Mouse (Mus musculus) MEL (cell line): ENCODE measurements at regions not wholly inside any gene's neighbourhood (a gene's known extent, or its start where the extent isn't known, plus 50 kb on each side); places are given as distances from the start of the nearest gene placed in this dataset.

Experiments used
- DNase-seq: peaks from one replicate; pipeline ENCODE4 v3.0.0; 2011; ENCODE audit warnings: low read depth, low spot score
- H3K27ac ChIP-seq: 2 replicates; pipeline ENCODE4 v1.5.1; 2012; ENCODE audit warnings: low read depth, mild to moderate bottlenecking, control low read depth, low read length, moderate library complexity; ENCODE audit not compliant: control insufficient read depth
- H3K27me3 ChIP-seq, 2 experiments: fragments of 150-350 bp in 1 of 2; sonication (generic) in 1 of 2; 2 replicates each; pipeline ENCODE4 v1.6.1; 2012; ENCODE audit warnings: low read length in 2 of 2, mild to moderate bottlenecking in 2 of 2, improper control_type of control experiment in 1 of 2, moderate library complexity in 1 of 2; ENCODE audit not compliant: insufficient read depth in 2 of 2, control insufficient read depth in 1 of 2
- H3K36me3 ChIP-seq, 2 experiments: 2 replicates each; pipeline ENCODE4 v1.6.1; 2012 to 2014; ENCODE audit warnings: low read length in 2 of 2, improper control_type of control experiment in 1 of 2, inconsistent platforms in 1 of 2, mild to moderate bottlenecking in 1 of 2; ENCODE audit not compliant: insufficient read depth in 2 of 2, control insufficient read depth in 1 of 2
- H3K4me1 ChIP-seq, 2 experiments: fragments of 150-350 bp in 1 of 2; sonication (generic) in 1 of 2; 2 replicates each; pipeline ENCODE4 v1.6.1; 2012; ENCODE audit warnings: low read length in 2 of 2, improper control_type of control experiment in 1 of 2, mild to moderate bottlenecking in 1 of 2; ENCODE audit not compliant: insufficient read depth in 2 of 2, control insufficient read depth in 1 of 2
- H3K4me3 ChIP-seq, 2 experiments: fragments of 150-350 bp in 1 of 2; sonication (generic) in 1 of 2; 2 replicates each; pipeline ENCODE4 v1.5.1; 2012; ENCODE audit warnings: low read depth in 2 of 2, low read length in 2 of 2, mild to moderate bottlenecking in 2 of 2, moderate library complexity in 2 of 2, control low read depth in 1 of 2, improper control_type of control experiment in 1 of 2; ENCODE audit not compliant: control insufficient read depth in 1 of 2, insufficient read depth in 1 of 2
- H3K79me2 ChIP-seq: 2 replicates; pipeline ENCODE4 v1.6.1; 2012; ENCODE audit warnings: mild to moderate bottlenecking, low read length, moderate library complexity; ENCODE audit not compliant: control insufficient read depth, poor library complexity, insufficient read depth
- H3K9ac ChIP-seq: 2 replicates; pipeline ENCODE4 v1.6.1; 2012; ENCODE audit warnings: low read depth, mild to moderate bottlenecking, control low read depth, low read length, moderate library complexity; ENCODE audit not compliant: control insufficient read depth, poor library complexity, severe bottlenecking
- H3K9me3 ChIP-seq: fragments of 150-350 bp; sonication (generic); replicated peaks from 2 replicates; pipeline ENCODE4 v1.6.1; 2012; ENCODE audit warnings: mild to moderate bottlenecking, low read length, improper control_type of control experiment, moderate library complexity; ENCODE audit not compliant: insufficient read depth
- BHLHE40 ChIP-seq: IDR thresholded peaks from 2 replicates; pipeline ENCODE4 v1.6.1; 2012; ENCODE audit warnings: low read depth, mild to moderate bottlenecking, inconsistent platforms, low read length, improper control_type of control experiment, borderline replicate concordance
- CHD1 ChIP-seq: IDR thresholded peaks from 2 replicates; pipeline ENCODE4 v1.6.1; 2012; ENCODE audit warnings: low read depth, mild to moderate bottlenecking, inconsistent platforms, low read length, improper control_type of control experiment
- CHD2 ChIP-seq: IDR thresholded peaks from 2 replicates; pipeline ENCODE4 v1.6.1; 2011; ENCODE audit warnings: low read length, improper control_type of control experiment
- CTCF ChIP-seq, 3 experiments: IDR thresholded peaks in 2 of 3; conservative IDR thresholded peaks in 1 of 3; 2 replicates each; pipeline ENCODE4 v1.5.1; 2011 to 2012; ENCODE audit warnings: low read length in 3 of 3, low read depth in 2 of 3, mild to moderate bottlenecking in 2 of 3, improper control_type of control experiment in 1 of 3, inconsistent platforms in 1 of 3, mixed read lengths in 1 of 3, moderate library complexity in 1 of 3; ENCODE audit not compliant: control insufficient read depth in 1 of 3, insufficient read depth in 1 of 3, poor library complexity in 1 of 3, severe bottlenecking in 1 of 3
- E2F4 ChIP-seq: IDR thresholded peaks from 2 replicates; pipeline ENCODE4 v1.6.1; 2011; ENCODE audit warnings: low read depth, low read length, improper control_type of control experiment, borderline replicate concordance
- ELF1 ChIP-seq: IDR thresholded peaks from 2 replicates; pipeline ENCODE4 v1.6.1; 2014; ENCODE audit warnings: low read depth, mild to moderate bottlenecking, inconsistent platforms, low read length, improper control_type of control experiment, moderate library complexity
- EP300 ChIP-seq, 2 experiments: IDR thresholded peaks; 2 replicates each; pipeline ENCODE4 v1.6.1; 2011; ENCODE audit warnings: improper control_type of control experiment in 2 of 2, low read length in 2 of 2, low read depth in 1 of 2, mild to moderate bottlenecking in 1 of 2
- ETS1 ChIP-seq: IDR thresholded peaks from 2 replicates; pipeline ENCODE4 v1.6.1; 2012; ENCODE audit warnings: low read depth, mild to moderate bottlenecking, inconsistent platforms, low read length, improper control_type of control experiment, moderate library complexity
- GABPA ChIP-seq: IDR thresholded peaks from 2 replicates; pipeline ENCODE4 v1.6.1; 2012; ENCODE audit warnings: low read depth, mild to moderate bottlenecking, inconsistent platforms, low read length, improper control_type of control experiment, moderate library complexity
- GATA1 ChIP-seq: IDR thresholded peaks from 2 replicates; pipeline ENCODE4 v1.6.1; 2011; ENCODE audit warnings: low read depth, low read length, improper control_type of control experiment
- HCFC1 ChIP-seq: IDR thresholded peaks from 2 replicates; pipeline ENCODE4 v1.6.1; 2012; ENCODE audit warnings: low read depth, mild to moderate bottlenecking, inconsistent platforms, low read length, improper control_type of control experiment, moderate library complexity
- JUND ChIP-seq: IDR thresholded peaks from 2 replicates; pipeline ENCODE4 v1.6.1; 2011; ENCODE audit warnings: low read depth, mild to moderate bottlenecking, improper control_type of control experiment, low read length
- KAT2A ChIP-seq: conservative IDR thresholded peaks from 2 replicates; pipeline ENCODE4 v1.6.1; 2012; ENCODE audit warnings: low read depth, low read length, improper control_type of control experiment, inconsistent platforms
- MAFK ChIP-seq: IDR thresholded peaks from 2 replicates; pipeline ENCODE4 v1.6.1; 2011; ENCODE audit warnings: low read depth, mild to moderate bottlenecking, low read length, improper control_type of control experiment, borderline replicate concordance
- MAX ChIP-seq: IDR thresholded peaks from 2 replicates; pipeline ENCODE4 v1.6.1; 2011; ENCODE audit warnings: low read length, improper control_type of control experiment
- MAZ ChIP-seq: IDR thresholded peaks from 2 replicates; pipeline ENCODE4 v1.6.1; 2012; ENCODE audit warnings: low read depth, mild to moderate bottlenecking, inconsistent platforms, low read length, improper control_type of control experiment
- MEF2A ChIP-seq: IDR thresholded peaks from 2 replicates; pipeline ENCODE4 v1.6.1; 2014; ENCODE audit warnings: low read depth, mild to moderate bottlenecking, inconsistent platforms, low read length, improper control_type of control experiment; ENCODE audit not compliant: poor library complexity, insufficient replicate concordance, severe bottlenecking; ENCODE audit errors: extremely low read depth
- MXI1 ChIP-seq: IDR thresholded peaks from 2 replicates; pipeline ENCODE4 v1.6.1; 2011; ENCODE audit warnings: mild to moderate bottlenecking, low read depth, low read length, improper control_type of control experiment
- MYB ChIP-seq: IDR thresholded peaks from 2 replicates; pipeline ENCODE4 v1.6.1; 2011; ENCODE audit warnings: mild to moderate bottlenecking, low read depth, low read length, improper control_type of control experiment
- MYC ChIP-seq: IDR thresholded peaks from 2 replicates; pipeline ENCODE4 v1.6.1; 2011; ENCODE audit warnings: low read depth, mild to moderate bottlenecking, low read length, improper control_type of control experiment, moderate library complexity
- NELFE ChIP-seq: IDR thresholded peaks from 2 replicates; pipeline ENCODE4 v1.6.1; 2011; ENCODE audit warnings: low read depth, low read length, improper control_type of control experiment
- NRF1 ChIP-seq: IDR thresholded peaks from 2 replicates; pipeline ENCODE4 v1.6.1; 2014; ENCODE audit warnings: low read depth, mild to moderate bottlenecking, inconsistent platforms, low read length, improper control_type of control experiment, moderate library complexity; ENCODE audit not compliant: poor library complexity, insufficient read depth, severe bottlenecking
- POLR2A ChIP-seq, 2 experiments: IDR thresholded peaks; 2 replicates each; pipeline ENCODE4 v1.6.1; 2011 to 2012; ENCODE audit warnings: low read length in 2 of 2, mild to moderate bottlenecking in 2 of 2, control low read depth in 1 of 2, improper control_type of control experiment in 1 of 2, low read depth in 1 of 2, moderate library complexity in 1 of 2; ENCODE audit not compliant: control insufficient read depth in 1 of 2, insufficient read depth in 1 of 2, poor library complexity in 1 of 2
- POLR2AphosphoS2 ChIP-seq: IDR thresholded peaks from 2 replicates; pipeline ENCODE4 v1.6.1; 2011; ENCODE audit warnings: low read length, improper control_type of control experiment
- POLR2AphosphoS5 ChIP-seq: IDR thresholded peaks from 2 replicates; pipeline ENCODE4 v1.6.1; 2012; ENCODE audit warnings: low read depth, borderline replicate concordance, mild to moderate bottlenecking, inconsistent platforms, low read length, moderate library complexity, mixed read lengths
- RAD21 ChIP-seq: IDR thresholded peaks from 2 replicates; pipeline ENCODE4 v1.6.1; 2011; ENCODE audit warnings: mild to moderate bottlenecking, low read depth, low read length, improper control_type of control experiment
- RCOR1 ChIP-seq: IDR thresholded peaks from 2 replicates; pipeline ENCODE4 v1.6.1; 2012; ENCODE audit warnings: low read depth, mild to moderate bottlenecking, inconsistent platforms, low read length, improper control_type of control experiment
- SIN3A ChIP-seq: IDR thresholded peaks from 2 replicates; pipeline ENCODE4 v1.6.1; 2012; ENCODE audit warnings: low read length, improper control_type of control experiment, inconsistent platforms
- SMC3 ChIP-seq: IDR thresholded peaks from 2 replicates; pipeline ENCODE4 v1.6.1; 2011; ENCODE audit warnings: low read depth, low read length, improper control_type of control experiment
- TAL1 ChIP-seq: IDR thresholded peaks from 2 replicates; pipeline ENCODE4 v1.6.1; 2012; ENCODE audit warnings: mild to moderate bottlenecking, inconsistent platforms, low read length, moderate library complexity, mixed read lengths
- TBP ChIP-seq: IDR thresholded peaks from 2 replicates; pipeline ENCODE4 v1.8.0; 2011; ENCODE audit warnings: low read depth, low read length, improper control_type of control experiment
- TCF12 ChIP-seq: IDR thresholded peaks from 2 replicates; pipeline ENCODE4 v1.6.1; 2014; ENCODE audit warnings: low read depth, mild to moderate bottlenecking, inconsistent platforms, low read length, improper control_type of control experiment, moderate library complexity
- UBTF ChIP-seq: IDR thresholded peaks from 2 replicates; pipeline ENCODE4 v1.6.1; 2012; ENCODE audit warnings: low read depth, mild to moderate bottlenecking, inconsistent platforms, low read length, improper control_type of control experiment, moderate library complexity, borderline replicate concordance; ENCODE audit not compliant: insufficient read depth
- USF1 ChIP-seq: IDR thresholded peaks from 2 replicates; pipeline ENCODE4 v1.6.1; 2014; ENCODE audit warnings: low read depth, mild to moderate bottlenecking, inconsistent platforms, low read length, improper control_type of control experiment, moderate library complexity
- USF2 ChIP-seq, 2 experiments: IDR thresholded peaks; 2 replicates each; pipeline ENCODE4 v1.6.1; 2011 to 2012; ENCODE audit warnings: improper control_type of control experiment in 2 of 2, low read length in 2 of 2, borderline replicate concordance in 1 of 2, inconsistent platforms in 1 of 2, low read depth in 1 of 2, mild to moderate bottlenecking in 1 of 2; ENCODE audit not compliant: insufficient read depth in 1 of 2
- ZC3H11A ChIP-seq: IDR thresholded peaks from 2 replicates; pipeline ENCODE4 v1.6.1; 2012; ENCODE audit warnings: low read depth, mild to moderate bottlenecking, inconsistent platforms, low read length, improper control_type of control experiment
- ZKSCAN1 ChIP-seq: IDR thresholded peaks from 2 replicates; pipeline ENCODE4 v1.6.1; 2012; ENCODE audit warnings: low read depth, mild to moderate bottlenecking, inconsistent platforms, low read length, improper control_type of control experiment, moderate library complexity
- ZMIZ1 ChIP-seq: IDR thresholded peaks from 2 replicates; pipeline ENCODE4 v1.6.1; 2012; ENCODE audit warnings: low read depth, mild to moderate bottlenecking, inconsistent platforms, low read length, improper control_type of control experiment, moderate library complexity
- ZNF384 ChIP-seq: IDR thresholded peaks from 2 replicates; pipeline ENCODE4 v1.6.1; 2012; ENCODE audit warnings: low read depth, mild to moderate bottlenecking, inconsistent platforms, low read length, improper control_type of control experiment

- Histone ChIP-seq H3K9me3 (no peaks in the 10 kb centered on the region), H3K27ac (no peak overlapping the region), H3K36me3 (peaks cover 0 to 6% of the 10 kb centered on the region in 2 experiments; a peak in 1 of 4 replicates), H3K4me1 (peaks cover 0 to 3% of the 10 kb centered on the region in 2 experiments; a peak in 2 of 4 replicates), H3K79me2 (no peaks in the 10 kb centered on the region), H3K27me3 (no peaks in the 10 kb centered on the region), H3K9ac (no peak overlapping the region), H3K4me3 (no peak overlapping the region)
- TF ChIP-seq CTCF (IDR thresholded peaks at IDR 0.05 in 2 of 3, conservative IDR thresholded peaks at IDR 0.05 in 1 of 3; ENCODE audit: control insufficient read depth in 1 of 3, insufficient read depth in 1 of 3, low read depth in 2 of 3, low read length in 3 of 3, poor library complexity in 1 of 3, severe bottlenecking in 1 of 3) (peak; percentile 23 to 53 (median 51); a peak in 5 of 6 replicates), TCF12 (no peak), MYB (no peak), CHD2 (no peak), NRF1 (no peak), BHLHE40 (no peak), ZKSCAN1 (no peak), MEF2A (no peak), UBTF (no peak), ETS1 (no peak), RAD21 (peak; percentile 58), TAL1 (no peak), USF2 (IDR thresholded peaks at IDR 0.05; ENCODE audit: borderline replicate concordance in 1 of 2, insufficient read depth in 1 of 2, low read depth in 1 of 2, low read length in 2 of 2) (no peak), ZNF384 (no peak), HCFC1 (no peak), CHD1 (no peak), SMC3 (peak; percentile 67), POLR2A (IDR thresholded peaks at IDR 0.05; ENCODE audit: control insufficient read depth in 1 of 2, insufficient read depth in 1 of 2, low read depth in 1 of 2, low read length in 2 of 2, poor library complexity in 1 of 2) (no peak), POLR2AphosphoS2 (no peak), MAX (no peak), JUND (no peak), USF1 (no peak), MAFK (no peak), ELF1 (no peak), GATA1 (no peak), MYC (no peak), POLR2AphosphoS5 (no peak), RCOR1 (no peak), MXI1 (no peak), GABPA (no peak), TBP (peak; percentile 83), MAZ (no peak), EP300 (IDR thresholded peaks at IDR 0.05; ENCODE audit: low read depth in 1 of 2, low read length in 2 of 2) (no peak), ZMIZ1 (no peak), KAT2A (no peak), ZC3H11A (peak; percentile 63), NELFE (no peak), SIN3A (no peak), E2F4 (no peak)
- peak; percentile 55 for DNase-seq
These were observed 1857.7 kb downstream of the 9330182O14Rik start for GRCm38 (mm10) chr15:41991816-41992215.
